Mouse (Mus musculus) lung, postnatal 25 days (tissue): ENCODE data around the gene Fignl1.

Experiments used
- DNase-seq: peaks from one replicate; pipeline ENCODE4 v3.0.0; 2022; ENCODE audit warnings: low spot score

Fignl1 gene

DNA sequence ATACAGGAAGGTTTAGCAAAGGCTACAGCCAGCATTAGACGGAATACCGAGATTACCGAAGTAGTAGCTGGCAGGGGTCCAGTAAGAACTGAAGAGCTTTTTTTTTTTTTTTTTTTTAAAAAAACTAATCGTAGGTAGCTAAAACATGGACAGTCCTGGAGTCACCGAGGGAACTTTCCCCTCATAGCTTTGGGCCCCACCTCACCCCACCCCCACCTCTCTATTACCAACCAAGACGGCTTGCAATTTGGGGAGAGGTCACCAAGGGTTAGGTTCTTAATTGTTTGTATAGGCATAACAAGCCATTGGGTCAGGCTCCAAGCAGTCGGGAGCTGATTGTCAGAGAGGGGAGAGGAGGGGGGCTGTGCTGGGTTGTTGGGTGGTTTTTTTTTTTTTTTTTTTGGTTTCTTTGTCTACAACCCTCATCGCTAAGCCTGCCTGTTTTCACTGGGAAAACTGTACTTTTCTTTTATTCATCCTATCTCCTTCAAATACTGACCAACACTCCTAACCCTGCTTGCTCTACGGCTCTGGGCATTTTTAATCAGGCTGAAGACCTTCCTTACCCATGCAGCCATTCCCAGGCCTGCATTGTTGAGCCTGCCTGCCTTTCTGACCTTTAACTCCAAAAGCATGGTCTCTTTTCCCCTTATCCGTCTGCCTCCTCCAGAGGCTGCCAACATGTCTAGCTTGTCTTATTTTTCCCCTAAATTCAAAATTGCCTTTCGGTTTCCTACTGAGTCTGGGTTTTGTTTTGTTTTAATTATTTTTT is 828 bp upstream of the Fignl1 start:
- no peak for DNase-seq

DNA sequence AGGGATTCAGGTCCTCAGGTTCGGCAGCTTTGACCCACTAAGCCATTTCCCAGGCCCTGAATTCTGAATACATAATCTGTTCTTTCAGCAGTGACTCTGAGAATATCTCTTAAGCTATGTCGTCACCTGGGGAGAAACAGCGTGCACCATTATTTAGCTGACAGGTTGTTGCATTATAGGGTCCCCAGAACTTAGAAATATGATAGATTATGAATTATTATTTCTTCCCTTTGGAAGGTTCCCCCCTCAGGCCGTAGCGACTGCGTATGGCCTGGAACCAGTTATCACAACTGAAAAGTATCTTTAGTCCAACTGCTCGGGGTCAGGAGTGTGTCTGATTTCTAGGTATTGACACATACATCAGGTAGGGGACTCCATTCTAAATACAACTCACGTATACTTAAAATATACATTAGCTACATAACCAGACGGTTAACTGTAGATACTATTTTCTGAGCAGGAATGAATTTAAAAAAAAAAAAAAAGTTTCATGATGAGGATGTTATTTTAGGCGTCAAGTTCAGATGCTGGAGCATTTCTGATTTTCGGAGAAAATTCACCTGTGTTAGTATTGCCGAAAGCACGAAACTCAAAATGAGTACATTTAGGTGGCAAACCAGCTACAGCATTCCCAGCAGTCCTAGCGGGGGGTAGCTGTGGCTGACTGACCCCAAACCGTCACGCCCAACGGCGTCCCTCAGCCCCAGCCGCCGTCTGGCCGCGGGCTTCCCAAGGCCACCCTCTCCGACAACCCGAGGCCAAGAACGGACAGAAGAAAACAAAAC is 535 bp downstream of the Fignl1 start:
- no peak for DNase-seq

DNA sequence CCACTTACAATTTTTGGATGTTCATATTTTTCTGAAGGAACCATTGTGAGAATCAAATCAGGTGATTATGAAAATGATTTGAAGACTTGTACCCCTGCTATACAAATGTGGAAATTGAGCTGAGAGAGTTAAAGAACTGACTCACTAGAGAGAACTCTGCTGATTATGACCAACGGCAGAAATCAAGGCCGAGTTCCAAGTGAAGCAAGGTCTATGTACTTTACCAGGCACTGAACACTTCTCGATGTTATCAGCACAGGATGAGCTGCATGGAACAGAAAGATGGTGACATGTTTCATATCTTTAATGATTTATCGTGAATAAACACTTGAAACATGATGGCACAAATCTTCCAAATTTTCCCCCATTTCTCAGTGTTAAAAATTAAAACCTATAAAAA is 2.8 kb downstream of the Fignl1 start:
- DNase-seq, result no peak

DNA sequence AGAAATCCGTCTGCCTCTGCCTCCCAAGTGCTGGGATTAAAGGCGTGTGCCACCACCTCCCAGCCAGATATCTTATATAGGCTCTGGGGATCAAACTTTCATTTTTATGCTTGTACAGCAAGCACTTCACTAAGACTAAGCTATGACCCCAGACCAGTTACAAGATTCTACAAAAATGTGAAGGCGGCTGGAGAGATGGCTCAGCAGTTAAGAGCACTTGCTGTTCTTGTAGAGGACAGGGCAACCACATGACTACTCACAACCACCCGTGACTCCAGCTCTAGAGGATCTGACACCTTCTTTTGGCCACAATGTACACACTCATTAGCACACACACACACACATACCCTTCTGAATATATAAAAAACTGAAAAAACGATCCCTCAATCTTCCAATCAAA is 4.3 kb downstream of the Fignl1 start:
- DNase-seq, result no peak

DNA sequence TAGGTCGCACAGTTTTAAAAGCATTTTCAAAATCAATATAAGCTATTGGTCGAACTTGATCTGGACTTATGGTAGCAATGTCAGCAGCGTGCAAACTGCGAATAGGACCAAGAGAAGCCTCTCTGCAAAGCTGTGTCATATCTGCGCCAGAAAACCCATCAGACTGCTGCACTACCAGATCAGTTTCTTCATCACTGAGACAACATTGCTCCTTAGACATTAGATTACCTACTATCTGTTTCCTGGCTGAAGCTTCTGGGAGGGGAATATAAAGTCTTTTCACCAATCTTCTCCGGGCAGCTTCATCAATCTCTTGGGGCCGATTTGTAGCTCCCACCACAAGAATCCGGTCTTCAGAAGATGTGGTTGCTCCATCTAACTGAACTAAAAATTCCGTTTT is 7.7 kb downstream of the Fignl1 start:
- no peak for DNase-seq

DNA sequence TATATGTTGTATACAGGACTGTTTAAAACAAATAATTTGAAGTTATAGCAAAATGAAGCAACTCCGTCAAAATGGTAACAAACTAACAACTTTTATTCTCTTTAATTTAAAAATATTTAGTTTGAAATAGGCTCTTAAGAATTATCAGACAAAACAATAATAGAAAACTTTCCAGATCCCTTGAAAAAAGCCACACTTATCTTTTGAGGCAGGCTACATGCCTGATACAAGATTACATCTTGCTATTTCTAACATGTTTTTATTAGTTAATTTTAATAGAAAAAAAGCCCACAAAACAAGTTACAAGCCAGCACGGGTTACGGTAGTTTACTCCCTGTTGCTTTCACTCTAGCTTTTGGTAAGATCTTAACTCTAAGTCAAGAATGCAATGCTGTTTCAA is 8.5 kb downstream of the Fignl1 start:
- DNase-seq, result no peak

DNA sequence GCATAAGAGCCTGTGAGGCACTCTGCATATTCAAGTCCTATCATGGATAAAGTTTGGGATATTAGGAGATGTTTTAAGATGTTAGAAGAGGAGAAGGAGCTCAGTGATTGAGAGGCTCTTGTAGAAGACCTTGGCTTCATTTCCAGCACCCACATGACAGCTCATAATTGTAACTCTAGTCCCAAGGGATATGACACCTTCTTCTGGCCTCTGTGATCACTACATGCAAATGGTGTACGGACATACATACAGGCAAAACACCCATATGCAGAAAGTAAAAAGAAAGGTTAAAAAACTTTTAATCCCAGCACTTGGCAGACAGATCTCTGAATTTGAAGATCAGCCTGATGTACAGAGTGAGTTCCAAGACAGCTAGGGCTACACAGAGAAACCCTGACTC is 10.1 kb downstream of the Fignl1 start:
- no peak for DNase-seq

- DNase-seq, result no peak
Observed at GRCm38 (mm10) chr11:11794626-11795025, 14.1 kb downstream of the Fignl1 start.

GRCm38 (mm10) chr11:11788521-11788974 is 20.2 kb downstream of the Fignl1 start:
- peak; percentile 84 for DNase-seq

DNA sequence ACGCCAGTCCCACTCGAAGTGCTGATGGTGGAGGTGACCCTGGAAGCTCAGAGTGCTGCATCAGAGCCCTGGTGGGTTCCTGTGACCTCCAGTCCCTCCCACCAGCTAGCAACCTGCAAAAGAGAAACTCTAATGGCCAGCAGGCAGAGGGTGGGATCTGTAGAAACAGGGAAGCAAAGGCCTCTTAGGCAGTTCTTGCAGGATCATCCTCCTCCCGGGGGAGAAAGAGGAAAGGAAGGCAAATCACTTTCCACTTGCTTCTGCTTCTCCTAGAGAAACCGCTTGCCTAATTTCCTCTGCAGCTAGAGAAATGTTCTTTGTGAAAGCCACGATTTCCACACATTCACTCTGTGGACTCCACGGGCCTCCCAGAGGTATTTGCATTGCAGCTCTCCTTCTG is 23.3 kb downstream of the Fignl1 start:
- peak; percentile 24 for DNase-seq

GRCm38 (mm10) chr11:11781728-11782127 is 27.0 kb downstream of the Fignl1 start:
- DNase-seq, result no peak

GRCm38 (mm10) chr11:11778345-11778744 is 30.4 kb downstream of the Fignl1 start:
- DNase-seq, result no peak

DNA sequence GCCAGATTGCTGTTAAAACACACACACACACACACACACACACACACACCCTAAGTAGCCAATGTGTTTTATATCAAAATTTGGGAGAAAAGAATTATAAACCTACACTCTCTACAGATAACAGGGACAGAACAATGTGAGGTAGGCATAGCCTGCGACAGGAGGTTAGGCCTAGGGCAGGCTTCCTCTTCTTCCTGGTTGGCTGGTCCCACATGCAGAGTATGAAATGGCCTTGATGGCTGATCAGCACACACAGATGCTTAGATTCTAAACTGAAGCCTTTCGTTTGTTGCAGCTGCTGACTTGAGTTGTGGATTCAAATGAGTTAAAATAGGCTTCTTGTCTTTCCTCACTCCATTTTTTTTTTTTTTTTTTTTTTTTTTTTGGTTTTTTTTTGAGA is 31.0 kb downstream of the Fignl1 start:
- DNase-seq, result no peak

GRCm38 (mm10) chr11:11777246-11777645 is 31.5 kb downstream of the Fignl1 start:
- DNase-seq, result no peak

DNA sequence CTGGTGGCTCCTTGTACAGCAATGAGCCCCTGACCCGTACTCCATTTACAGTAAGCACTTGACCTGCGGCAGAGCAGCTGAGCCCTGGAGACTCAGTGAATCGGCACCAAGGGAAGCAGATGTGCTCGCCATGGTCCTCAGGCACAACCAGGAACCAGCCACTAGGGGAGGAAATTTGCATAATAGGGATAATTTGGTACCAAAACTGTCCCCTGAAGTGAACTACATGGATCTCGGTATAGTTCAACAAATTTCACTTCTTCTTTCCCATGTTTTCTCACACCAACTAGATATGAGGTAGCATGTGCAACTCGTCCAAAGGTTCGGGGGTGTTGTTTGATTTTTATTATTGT is 32.0 kb downstream of the Fignl1 start:
- DNase-seq, result no peak

- no peak for DNase-seq
Observed at GRCm38 (mm10) chr11:11776071-11776821, 32.5 kb downstream of the Fignl1 start.

DNA sequence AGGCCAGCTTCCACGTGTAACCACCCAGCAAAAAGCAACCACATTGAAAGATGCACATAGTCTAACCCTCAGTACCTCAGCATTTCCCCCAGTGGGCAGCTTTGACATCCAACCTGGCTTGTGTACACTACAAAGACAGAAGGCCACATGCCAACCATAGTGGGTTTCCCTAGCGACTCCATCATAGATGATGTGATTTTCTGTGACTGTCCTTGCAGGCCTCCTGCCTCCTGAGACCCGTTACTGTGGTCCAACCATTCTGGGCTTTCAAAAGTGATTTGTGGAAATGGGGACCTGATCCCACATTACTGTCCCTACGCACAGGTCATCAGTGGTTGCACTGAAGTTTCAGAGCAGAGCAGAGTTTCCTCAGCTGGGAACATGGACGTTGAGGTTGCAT is 33.9 kb downstream of the Fignl1 start:
- no peak for DNase-seq

GRCm38 (mm10) chr11:11774384-11774783 is 34.4 kb downstream of the Fignl1 start:
- no peak for DNase-seq

DNA sequence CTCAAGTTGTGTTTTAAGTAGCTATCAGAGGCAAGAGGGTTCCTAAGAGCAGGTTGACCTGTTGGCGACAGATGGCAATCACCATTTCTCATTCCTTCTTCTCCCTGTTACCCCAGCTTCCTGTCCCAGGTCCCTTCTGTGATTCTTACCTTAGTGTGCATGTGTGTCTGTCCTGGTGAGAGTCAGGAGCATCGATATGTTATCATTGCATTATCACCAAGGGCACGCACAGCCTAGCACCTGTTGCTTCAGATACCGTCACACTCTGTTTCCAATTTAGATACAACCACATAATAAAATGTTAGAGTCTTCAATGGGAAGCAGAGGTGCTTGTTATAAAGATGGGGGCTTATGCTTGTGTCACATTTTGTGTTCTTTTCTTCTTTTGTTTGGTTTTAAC is 36.6 kb downstream of the Fignl1 start:
- DNase-seq, result no peak

DNA sequence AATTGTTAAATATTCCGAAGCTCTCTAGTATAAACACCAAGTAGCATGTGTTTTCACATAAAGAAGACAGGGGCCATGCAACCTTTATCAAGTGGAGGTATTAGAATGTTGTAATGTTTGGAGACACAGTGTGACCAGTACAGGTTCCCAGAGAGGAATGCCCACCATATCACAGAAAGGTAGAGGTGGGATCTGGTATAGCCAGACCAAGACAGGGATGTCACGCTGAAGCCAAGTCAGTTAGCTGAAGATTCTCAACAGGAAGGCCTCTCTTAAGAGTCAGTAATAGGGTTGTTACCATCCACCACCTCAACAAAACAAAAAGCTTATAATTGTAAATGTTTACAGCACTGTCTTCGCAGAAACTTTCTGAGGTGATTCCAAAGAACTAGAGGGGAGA is 38.1 kb downstream of the Fignl1 start:
- DNase-seq, result no peak

DNA sequence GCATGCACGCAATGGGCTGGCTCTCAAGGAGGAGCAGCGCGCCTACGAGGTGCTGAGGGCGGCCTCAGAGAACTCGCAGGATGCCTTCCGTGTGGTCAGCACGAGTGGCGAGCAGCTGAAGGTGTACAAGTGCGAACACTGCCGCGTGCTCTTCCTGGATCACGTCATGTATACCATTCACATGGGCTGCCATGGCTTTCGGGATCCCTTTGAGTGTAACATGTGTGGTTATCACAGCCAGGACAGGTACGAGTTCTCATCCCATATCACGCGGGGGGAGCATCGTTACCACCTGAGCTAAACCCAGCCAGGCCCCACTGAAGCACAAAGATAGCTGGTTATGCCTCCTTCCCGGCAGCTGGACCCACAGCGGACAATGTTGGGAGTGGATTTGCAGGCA is 39.5 kb downstream of the Fignl1 start:
- no peak for DNase-seq

DNA sequence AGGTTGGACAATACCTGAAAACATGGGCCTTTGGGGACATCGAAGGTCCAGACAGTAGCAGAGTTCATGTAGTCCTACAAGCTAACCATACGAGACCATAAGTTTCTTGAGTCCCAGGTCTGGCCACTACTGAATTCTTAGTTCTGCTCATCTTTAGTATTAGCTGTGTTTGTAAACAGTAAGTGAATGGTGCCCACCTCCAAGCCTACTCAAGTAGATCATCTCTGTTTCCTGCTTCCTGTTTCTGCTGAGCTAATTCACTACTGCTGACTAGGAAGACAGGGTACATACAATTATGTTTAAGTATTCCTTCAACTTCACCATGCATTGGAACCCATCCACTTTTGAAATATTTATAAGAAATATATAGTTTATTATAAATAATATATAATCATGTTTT is 40.7 kb downstream of the Fignl1 start:
- DNase-seq, result no peak

- no peak for DNase-seq
Observed at GRCm38 (mm10) chr11:11766736-11767135, 42.0 kb downstream of the Fignl1 start.
